Mouse (Mus musculus) c-Kit-positive CD71-positive TER-119-positive erythroid progenitor cells, embryonic 14.5 days (primary cell): ENCODE data around the gene 4930486L24Rik.
"Not testable (repeated sequence)": the region's sequence is repeated elsewhere in the genome, so short reads cannot be mapped to it uniquely, and the experiment has no call there.

Experiments used
- DNase-seq: peaks from one replicate; pipeline ENCODE4 v3.0.0-alpha.2; 2013; ENCODE audit warnings: low spot score

The 4930486L24Rik gene

DNA sequence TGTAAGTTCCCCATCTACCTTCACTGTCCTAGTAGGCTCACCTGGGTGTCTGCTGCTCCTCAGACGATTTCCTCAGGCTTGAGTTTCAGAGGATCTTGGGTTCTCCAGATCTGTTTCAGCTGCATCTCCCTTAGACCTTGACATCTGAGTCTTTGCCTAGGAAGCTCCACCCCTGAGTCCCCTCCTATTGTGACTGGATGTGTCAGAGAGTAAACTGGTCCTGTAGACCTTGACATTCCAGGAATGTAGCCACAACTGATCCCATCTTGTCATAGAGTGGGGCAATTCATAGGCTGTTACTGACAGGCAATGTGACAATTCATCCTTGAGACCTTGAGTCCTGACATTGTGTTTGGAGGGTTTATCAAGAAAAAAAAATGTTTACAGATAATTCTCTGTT, at the start of gene 4930486L24Rik:
Gene 4930486L24Rik (minus strand): TSS at position 195 of the 400 bp plus-strand sequence.
- DNase-seq = no peak

DNA sequence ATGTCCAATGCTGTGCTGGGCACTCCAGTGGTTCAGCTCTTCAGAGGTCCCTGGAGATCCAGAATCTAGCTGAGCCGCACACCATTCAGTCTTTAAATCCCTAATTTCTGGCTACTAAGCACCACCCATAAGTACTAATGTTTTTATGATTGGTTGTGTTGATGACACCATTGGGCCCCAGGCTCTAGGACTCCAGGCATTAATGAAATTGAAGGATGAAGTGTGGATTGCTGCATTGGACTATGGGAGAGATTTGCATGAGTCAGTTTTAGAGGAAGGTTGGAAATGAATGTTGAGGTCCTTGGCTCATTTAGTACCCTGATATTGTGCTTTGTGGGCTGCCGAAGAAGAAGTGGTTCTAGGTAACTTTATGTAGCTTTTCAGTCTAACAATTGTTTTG, 40.5 kb upstream of the 4930486L24Rik start, which contains the start of gene Tpbpb:
Gene Tpbpb (minus strand): TSS at position 101 of the 400 bp plus-strand sequence.
- not testable (repeated sequence) for DNase-seq

DNA sequence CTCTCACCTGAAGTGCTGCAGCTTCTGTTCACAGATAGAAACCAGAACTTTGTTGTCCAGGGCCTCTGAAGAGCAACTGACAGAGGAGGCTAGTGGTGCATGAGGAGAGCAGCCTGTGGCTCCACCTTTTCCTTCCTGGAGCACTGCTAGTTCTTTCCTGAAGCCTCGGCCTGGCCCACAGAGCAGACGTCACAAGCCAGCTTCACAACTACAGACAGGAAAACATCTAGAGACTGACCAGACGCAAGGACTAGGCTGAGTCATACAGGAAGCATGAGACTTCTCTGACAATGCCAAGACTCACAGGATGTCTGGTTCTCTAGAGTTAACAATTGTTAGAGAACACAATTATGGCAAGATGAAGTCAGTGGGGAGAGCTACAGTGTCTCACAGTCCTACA, 33.1 kb upstream of the 4930486L24Rik start, which contains the start of gene Ctla2b:
Gene Ctla2b (minus strand): TSS at position 120 of the 400 bp plus-strand sequence.
- peak; percentile 6 for DNase-seq

DNA sequence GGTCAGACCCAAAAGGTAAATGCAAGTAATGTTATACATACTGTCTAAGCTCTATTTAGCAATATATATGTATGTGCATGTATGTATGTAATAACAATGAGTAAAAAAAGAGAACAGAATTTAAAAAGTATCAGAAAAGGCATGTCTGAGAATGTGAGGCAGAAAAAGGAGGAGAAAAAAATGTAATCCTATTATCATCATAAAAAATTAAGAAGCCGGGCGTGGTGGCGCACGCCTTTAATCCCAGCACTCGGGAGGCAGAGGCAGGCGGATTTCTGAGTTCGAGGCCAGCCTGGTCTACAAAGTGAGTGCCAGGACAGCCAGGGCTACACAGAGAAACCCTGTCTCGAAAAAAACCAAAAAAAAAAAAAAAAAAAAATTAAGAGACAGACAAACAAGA, 32.5 kb upstream of the 4930486L24Rik start, which contains the start of gene Gm49392:
Gene Gm49392 (minus strand): TSS at position 101 of the 400 bp plus-strand sequence.
- not testable (repeated sequence) for DNase-seq

DNA sequence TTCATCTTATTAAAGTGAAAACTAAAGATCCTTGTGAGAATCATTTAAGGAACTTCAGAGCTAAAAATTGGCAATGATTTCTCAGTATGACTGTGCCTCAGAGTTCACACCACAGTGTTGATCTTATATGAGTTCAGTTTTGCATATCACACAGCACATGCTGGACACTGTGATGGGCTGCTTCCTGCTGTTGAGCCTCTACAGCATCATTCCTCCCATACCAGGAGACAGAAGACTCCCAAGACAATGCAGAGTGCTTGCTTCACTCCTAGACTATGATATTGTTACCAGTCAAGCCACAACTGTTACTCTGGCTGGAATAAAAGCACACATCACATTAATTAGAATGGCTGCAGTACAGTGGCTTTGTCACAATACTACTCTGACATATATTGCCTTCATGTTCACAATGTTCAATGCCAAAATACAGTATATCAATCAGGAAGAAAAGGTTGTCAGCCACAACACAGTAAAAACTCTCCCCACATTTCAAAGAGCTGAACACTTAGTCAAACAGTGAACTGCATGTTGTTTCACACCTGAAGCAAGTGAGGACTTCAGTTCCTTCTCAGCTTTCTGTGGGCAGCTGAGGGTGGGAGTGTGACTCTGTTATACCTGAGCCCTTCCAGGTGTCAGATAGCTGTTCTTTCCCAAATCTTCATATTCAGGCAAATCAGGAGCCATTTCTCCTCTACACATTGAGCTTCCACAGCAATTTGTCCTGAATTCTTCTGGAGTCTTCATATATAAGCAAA, 31.3 kb upstream of the 4930486L24Rik start:
- DNase-seq = no peak

DNA sequence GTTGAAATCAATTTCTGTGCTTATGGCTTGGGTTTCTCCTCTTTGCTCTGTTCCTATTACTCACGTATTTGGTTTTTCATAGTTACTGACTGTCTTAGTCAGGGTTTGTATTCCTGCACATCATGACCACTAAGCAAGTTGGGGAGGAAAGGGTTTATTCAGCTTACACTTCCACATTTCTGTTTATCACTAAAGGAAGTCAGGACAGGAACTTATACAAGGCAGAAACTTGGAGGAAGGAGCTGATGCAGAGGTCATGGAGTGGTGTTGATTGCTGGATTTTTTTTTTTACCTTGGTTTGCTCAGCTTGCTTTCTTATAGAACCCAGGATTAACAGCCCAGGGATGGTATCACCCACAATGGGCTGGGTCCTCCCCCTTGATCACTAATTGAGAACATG, 28.0 kb upstream of the 4930486L24Rik start:
- no peak for DNase-seq

DNA sequence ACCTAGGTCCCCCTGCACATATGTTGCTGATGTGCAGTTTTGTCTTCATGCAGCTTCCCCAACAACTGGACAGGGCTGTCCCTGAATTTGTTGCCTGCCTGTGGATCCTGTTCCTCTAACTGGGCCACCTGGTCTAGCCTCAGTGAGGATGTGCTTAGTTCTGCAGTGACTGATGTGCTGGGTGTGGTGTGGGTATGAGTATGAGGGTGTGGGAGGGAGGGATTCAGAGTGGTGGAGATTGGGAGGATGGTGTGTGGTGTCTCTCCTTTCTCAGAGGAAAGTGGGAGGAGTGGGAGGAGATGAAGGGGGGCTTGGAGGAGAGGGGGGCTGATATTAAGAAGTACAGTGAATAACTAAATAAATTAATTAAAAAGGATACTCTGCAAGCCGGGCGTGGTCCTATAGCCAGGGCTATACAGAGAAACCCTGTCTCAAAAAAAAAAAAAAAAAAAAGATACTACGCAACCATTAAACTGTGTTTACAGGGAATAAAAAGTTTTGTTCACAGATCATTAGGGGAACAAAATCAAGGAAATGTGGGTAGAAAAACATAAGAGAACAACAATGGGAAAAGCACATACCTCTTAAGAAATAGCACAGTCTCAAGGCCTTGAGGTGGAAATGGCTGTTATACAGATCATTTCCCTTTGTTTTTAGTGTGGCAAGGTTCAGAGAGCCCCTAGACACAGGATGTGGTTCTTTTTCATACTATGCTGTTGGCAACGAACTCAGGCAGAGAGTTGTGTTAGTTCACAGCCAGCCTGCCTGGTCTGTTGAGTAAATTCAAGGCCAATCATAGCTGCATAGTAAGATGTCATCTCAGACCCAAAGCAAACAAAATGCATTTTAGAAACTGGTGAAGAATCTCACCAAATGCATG, 15.8 kb downstream of the 4930486L24Rik start:
- DNase-seq = no peak

DNA sequence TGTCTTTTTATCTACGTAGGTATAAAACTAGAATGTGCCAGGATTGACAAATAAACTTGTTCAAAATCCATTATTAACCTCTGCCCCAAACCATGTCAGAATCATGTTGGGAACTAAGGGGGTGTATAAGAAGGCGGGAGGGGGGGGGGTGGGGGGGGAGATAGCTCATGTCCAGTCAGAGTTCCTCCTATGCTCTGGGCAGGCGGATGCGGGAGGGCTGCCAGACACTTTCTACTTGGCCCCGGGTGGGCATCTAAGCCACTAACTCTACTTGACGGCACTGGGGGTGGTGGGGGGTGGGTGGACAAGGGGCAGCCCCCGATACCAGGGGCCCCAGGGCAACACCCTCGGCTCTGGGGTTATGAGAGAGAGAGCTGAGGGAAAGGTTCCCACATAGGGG, 21.1 kb downstream of the 4930486L24Rik start:
- DNase-seq = no peak

DNA sequence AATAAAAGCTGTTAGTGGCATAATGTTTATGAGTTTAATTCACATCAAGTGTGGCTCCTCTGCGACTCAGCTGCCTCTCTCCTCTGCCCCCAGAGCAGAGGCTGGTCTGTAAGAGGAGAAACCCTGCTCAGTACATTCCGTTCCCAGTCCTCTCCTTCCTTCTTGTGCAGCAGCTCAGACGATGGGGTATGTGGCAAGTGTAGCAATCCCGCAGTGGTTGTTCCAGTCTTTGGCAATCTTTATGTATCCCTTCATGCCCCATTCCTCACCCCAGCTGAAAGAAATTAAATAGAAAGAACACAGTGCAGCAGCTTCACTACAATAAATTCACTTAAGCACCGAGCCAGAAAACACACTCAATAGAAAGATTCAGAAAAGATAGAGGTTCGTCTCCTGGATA, 21.6 kb downstream of the 4930486L24Rik start:
- DNase-seq = no peak

DNA sequence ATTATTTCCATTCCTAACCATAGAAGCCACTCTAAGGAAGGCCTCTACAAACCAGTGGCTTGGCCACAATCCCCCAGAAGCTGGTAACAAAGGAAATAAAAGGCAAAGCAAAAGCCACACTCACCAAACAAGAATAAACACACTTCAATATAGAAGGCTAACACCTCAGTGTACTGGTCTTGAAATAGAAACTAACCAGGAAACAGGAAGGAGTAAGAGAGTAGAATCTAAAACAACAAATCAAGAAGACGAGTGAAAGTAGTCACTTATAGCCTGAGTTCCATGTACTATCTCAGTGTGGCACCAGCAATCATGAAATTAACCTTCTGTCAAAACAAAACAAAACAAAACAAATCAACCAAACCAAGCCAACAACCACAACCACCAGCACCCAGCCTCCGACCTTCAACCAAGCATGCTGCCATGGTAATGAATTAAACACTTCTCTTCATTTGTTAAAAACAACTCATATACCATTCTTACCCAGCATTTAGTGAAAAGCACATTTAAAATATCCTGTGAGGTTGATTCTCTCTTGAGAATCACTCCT, 24.8 kb downstream of the 4930486L24Rik start:
- no peak for DNase-seq

DNA sequence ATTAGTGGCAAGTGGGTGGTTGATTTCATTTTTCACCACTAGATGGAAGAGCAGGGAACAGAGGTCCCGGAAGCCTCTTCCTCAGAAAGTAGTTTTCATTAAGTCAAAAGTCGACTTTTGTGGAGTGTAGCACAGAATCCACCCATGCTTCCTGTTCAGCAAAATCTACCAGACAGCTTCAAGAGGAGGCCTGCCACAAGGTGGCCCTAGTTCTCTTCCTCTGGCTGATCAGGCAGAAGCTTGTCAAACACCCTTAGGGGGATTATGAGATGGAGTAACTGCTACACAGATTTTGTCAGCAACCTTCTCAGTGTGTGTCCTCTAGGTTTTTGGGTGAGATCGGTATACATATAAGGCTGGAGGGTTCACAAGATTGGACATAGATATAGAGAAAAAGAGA, 38.2 kb downstream of the 4930486L24Rik start:
- DNase-seq = no peak

DNA sequence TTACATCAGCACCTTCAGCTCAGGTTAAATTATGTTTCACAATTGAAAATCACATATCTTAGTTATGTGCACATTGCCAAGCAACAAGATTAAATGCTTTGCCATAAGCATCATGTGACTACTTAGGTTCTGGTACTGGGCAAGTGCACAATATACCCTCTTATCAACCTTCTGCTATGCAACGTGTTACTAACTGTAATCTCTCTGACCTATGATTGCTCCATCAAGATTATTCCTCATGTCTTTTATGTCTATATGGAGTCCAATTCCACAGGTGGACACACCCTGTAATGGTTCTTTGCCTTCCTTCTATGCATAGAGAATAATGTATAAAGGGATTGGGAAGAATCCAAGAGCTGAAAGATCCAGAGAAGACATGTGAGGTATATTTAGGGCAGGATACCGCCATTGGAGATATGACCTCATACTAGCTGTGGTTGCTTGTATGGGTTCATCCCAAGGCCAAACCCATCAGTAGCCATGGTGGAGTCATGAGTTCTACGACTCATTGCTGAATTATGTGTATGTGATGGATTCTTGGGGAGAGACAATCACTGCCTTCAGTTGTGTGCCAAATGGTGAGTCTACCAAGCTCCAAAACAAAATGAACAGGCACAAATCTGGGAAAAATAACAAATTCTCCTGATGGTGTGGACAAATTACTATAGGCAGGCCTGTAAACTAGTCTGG, 43.6 kb downstream of the 4930486L24Rik start:
- no peak for DNase-seq

DNA sequence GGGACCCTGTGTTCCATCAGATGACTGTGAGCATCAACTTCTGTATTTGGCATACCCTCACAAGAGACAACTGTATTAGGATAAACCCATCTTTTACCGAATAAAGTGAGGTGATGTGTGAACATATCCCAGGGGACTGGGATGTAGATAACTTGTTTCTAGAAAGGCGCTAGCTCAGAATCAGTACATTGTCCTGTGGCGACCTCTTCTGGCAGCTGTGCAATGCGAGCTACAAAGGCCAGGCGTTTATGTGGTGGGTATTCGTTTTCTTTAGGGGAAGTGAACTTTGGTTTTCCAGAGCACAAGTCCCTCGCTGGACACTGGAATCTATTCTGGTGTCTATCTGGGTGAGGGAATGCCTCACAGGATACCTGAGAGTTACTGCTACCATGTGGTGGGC, 44.8 kb downstream of the 4930486L24Rik start:
- peak; percentile 5 for DNase-seq

DNA sequence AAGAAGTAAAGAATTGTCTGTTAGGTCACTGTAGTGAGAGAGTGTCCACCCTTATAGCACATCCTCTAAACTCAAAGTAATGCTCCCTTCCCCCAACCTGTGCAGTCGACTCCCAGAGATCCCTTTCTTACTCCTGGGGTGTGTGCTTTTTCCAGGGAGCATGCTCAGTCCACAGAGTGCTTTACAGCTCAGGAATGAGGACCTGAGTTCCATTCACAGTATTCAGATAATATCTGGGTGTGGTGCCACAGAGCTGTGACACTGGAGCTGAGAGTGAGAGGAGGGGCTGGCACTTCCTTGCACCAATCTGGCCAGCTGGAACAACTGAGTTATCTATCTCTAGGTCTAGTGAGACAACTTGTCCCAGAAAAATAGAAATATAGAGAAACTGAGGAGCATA, 50.6 kb downstream of the 4930486L24Rik start:
- no peak for DNase-seq

DNA sequence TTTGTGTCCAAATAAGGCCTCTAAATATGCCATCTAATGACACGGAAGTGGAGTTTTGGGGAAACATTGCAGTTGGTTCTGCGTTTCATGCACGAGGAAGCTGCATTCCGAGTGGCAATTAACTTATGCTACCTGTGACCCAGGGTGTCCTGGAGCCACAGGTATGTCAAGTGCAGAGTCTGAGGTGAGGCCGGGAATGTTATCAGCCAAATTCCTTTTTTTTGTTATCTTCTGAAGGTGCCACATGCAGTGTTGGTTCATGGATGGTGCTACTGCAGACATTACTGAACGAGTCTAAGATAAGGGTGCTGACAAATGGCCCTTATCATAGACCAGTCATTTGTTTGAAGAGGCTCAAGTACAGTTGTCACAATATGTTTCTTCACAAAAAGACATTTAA, 51.5 kb downstream of the 4930486L24Rik start:
- no peak for DNase-seq

DNA sequence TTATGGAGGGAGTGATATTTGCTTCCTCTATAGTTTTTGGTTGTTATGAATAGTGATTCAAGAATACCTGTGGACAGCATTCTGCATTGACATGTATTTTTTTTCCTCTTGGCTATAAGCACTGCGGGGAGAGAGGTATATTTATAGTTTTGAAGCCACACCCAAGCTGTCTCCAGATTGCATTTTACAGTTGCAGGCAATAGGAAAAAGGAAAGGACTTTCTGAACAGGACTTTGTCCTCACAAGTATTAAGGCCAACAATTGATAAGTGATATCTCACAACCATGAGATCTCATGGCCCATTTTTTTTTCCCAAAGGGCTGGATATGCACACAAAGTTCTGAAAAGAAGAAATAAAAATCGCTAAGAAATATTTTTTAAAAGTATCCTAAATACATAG, 54.6 kb downstream of the 4930486L24Rik start:
- DNase-seq = no peak

DNA sequence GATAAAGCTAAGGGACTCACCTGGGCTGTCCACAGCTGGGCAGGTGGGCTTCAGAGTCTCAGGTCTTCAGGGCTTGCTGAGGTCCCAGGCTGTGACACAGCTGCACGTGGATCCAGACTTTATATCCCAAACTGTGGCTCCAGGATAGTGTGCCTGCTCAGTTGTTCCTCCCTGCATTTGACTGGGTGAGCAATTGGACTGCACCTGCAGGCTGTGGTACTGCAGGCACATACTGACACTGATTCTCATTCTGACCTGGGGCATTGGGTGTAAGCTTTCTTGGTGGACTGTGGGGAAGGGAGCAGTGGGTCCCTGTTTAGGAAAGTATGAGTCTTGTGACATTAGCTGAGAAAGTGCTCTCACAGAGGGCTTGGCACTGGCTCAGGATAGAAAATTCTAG, 61.5 kb downstream of the 4930486L24Rik start, which contains the start of gene Ctsll3:
Gene Ctsll3 (minus strand): TSS at position 101 of the 400 bp plus-strand sequence.
- DNase-seq = no peak
